Mouse (Mus musculus) heart, adult 9 months (tissue): ENCODE results near the gene Fbp2.
"Not testable (repeated sequence)": the region's sequence is repeated elsewhere in the genome, so short reads cannot be mapped to it uniquely, and the experiment has no call there.

Experiments used
- DNase-seq, 2 experiments: peaks; one replicate each; pipeline ENCODE4 v3.0.0; 2022; ENCODE audit warnings: low spot score in 2 of 2

Gene Fbp2

DNA sequence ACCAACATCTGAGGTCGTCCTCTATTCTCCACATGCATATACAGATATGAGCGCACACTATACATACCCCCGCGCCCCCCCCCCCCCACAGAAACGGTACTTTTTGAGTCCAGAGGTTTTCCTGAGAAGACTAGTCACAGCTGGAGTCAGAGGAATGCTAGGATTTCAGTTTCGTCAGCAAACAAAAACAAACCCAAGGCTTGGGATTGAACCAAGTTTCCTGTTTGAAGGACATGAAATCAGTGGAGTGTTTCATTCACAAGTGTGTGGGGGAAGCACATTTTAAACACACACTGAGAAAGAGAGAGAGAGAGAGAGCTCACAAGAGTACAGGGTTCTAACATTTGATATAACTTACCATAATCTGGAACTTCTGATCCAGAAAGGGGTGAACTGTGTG lies 5.5 kb upstream of the Fbp2 start:
- DNase-seq = no peak

- DNase-seq = no peak
These were observed 4.7 kb upstream of the Fbp2 start for GRCm38 (mm10) chr13:62862875-62863274.

GRCm38 (mm10) chr13:62860068-62860467 lies 1.8 kb upstream of the Fbp2 start:
- DNase-seq = no peak

GRCm38 (mm10) chr13:62859251-62859650 lies 1.0 kb upstream of the Fbp2 start:
- DNase-seq = peak in 1 of 2 experiments; percentile 19

- DNase-seq = peak; percentile 46 to 47
These were observed 1.4 kb downstream of the Fbp2 start for GRCm38 (mm10) chr13:62856850-62857249.

- peak; percentile 62 to 81 for DNase-seq
These were observed 1.9 kb downstream of the Fbp2 start for GRCm38 (mm10) chr13:62856305-62856675.

DNA sequence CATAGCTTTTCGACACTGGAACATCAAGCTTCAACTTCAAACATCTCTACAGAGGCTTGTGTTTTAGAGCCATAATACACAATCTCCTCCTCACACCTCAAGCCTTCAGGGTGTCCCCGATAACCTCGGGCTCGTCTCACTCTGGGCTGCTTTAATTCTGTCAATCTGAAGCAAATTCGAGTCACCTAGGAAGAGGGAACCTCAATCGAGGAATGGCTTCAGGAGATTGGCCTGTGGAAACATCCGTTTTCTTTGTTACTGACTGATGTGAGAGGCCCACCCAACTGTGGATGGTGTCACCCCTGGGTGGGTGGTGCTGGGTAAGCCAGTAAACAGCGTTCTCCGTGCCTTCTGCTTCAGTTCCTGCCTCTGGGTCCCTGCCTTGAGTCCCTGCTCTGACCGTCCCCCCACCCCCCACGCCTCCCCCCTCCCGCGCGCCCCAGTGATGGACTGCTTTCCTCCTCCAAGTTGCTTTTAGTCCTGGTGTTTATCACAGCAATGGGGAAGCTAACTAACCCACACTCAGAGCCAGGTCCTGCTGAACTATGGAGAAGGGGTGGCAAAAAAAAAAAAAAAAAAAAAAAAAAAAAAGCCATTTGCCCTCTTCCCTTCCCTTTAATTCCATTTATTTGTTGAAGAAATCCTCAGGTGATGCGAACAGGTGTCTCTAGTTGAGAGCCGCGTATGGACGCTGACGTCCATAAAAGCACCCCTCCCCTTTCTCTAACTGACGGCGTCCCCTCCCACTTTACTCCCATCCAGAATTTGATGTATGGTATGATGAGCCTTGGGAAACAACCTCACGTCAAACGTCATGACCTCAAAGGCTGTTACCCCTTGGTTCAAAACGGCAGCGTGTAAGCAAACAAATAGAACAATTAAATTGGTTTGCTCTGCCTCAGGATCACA lies 2.6 kb downstream of the Fbp2 start:
- no peak for DNase-seq

DNA sequence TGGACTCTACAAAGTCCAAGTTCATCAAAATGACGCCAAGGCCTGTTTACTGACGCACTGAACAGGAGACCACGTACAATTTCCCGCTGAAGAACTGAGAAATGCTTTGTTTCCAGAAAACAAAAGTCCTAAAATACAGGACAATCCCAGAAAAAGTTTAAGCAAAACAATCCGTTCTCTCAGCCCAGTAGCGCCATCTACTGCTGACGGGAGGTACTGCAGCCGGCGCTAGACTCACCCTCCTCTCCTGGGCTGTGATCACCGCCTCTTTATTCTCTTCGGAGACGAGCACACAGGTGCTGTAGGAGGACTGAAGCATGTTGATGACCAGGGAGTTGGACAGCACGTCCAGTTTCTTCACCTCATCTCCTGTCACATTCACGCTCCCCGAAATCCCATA lies 3.6 kb downstream of the Fbp2 start:
- peak; percentile 19 to 53 for DNase-seq

- no peak for DNase-seq
These were observed 24.9 kb downstream of the Fbp2 start for GRCm38 (mm10) chr13:62833341-62833740.

DNA sequence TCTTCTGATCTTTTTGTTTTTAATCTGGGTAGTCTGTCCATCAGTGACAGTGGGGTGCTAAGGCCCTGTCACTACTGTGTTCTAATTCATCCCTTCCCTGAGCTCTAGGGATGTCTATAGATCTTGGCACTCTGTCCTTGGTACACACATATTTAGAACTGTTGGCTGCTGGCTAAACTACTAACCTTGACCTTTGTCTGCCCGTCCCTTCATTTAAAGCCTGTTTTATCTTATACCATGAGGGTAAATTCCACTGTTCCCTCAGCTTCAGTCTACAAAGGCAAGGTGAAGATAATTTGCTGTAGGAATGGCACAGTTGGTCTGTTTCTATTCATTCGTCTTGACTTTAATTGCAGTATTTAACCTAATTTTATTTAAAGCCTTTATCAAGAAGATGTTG lies 26.0 kb downstream of the Fbp2 start:
- no peak for DNase-seq

DNA sequence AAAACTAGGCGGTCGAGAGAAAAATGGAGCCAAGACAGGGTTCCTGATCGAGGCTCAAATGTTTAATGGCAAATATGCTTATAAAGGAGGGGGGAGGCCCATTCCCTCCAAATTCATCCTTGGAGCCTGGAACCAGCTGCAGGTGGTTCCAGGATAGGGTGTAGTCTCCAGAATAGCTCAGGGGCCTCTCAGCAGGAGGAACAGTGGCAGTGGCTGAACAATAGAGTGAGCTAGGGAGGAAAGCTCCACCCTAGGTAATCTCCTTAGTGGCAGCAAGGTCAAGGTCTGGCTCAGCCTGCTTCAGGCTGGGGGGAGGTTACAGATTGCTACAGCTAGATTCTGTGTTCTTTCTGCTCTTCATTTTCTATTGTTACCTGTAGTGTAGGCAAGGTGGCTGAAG lies 42.5 kb downstream of the Fbp2 start:
- DNase-seq = not testable (repeated sequence)

DNA sequence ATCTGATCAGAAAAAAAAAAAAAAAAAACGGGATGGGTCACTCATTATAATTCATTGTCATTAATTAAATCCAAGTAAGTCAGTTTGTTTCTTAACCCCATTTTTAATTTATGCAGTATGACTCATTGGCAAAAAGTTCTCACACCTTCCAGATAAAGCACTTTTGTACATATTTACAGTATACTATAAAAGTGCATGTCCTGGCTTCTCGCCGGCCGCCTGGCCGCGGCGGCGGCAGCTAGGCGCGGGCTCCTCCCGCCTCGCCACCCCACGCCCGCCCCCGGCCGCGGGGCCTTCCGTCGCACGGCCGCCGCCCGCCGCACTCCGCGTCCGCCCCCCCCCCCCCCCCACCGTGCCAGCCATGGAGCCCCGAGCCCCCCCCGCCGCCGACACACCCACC lies 45.5 kb downstream of the Fbp2 start:
- DNase-seq = no peak

DNA sequence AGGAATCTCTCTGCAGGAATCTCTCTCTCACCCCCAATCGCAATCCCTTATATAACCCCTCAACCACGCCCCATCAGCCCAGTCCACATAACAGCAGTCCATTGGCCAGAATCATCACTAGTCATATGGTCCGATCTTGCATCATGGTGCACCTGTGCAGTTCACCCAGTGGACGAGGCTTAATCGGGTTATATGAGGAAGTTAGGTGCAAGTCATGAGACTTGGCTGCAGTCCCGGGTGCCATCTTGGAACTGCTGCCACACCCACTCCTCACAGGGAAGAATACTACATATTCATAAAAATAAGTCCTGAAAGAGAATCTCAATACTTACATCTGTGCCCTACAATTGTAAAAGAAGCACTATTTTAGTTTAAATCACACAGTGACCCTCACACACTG lies 50.2 kb downstream of the Fbp2 start:
- not testable (repeated sequence) for DNase-seq
